Mouse (Mus musculus): ENCODE results near the gene Lrp5.

GRCm38 (mm10) chr19:3589547-3589946 lies 96.8 kb downstream of the Lrp5 start:
- TF ChIP-seq CTCF (IDR thresholded peaks at IDR 0.05; ENCODE audit: borderline replicate concordance, control insufficient read depth, extremely low read depth, insufficient read depth, low read length, poor library complexity) (no peak), POLR2A (IDR thresholded peaks at IDR 0.05; ENCODE audit: control insufficient read depth, extremely low read depth, insufficient read depth, low read length, poor library complexity) (no peak)
